Mouse (Mus musculus) neural tube, embryonic 12.5 days (tissue): ENCODE data around the gene 5330417C22Rik. TPM values are rescaled to one million over a fixed set of nuclear protein-coding genes. Genes with fewer than 3 reads are reported as not detected.

Experiments used
- microRNA-seq: library from miRNA; unstranded; fragments of <30 nt; microRNA quantifications from one replicate; pipeline ENCODE4, GENCODE M21; 2017
- polyA plus RNA-seq: library from polyadenylated mRNA; unstranded; fragments of >200 nt; fragmentation: Nextera tagmentation; extraction: Ambion mirVana; gene quantifications from 2 replicates; pipeline ENCODE4 v1.2.1, GENCODE M21; 2016

5330417C22Rik gene
- polyA plus RNA-seq, 1 experiment from 2014 or later, result 4.6 TPM

Small RNA genes within 50 kb of the gene (microRNA-seq; reads per million reads assigned to microRNA genes)
- gene Gm22860, result not detected

Other genes with a start within 250 kb of the 5330417C22Rik start
- 0.25 and 0.26 TPM in 2 replicates for gene Mybphl, start 171.6 kb downstream of the 5330417C22Rik start, polyA plus RNA-seq
- gene Psrc1, start 152.7 kb downstream of the 5330417C22Rik start, polyA plus RNA-seq, result 35.7 and 37.1 TPM in 2 replicates
- gene Celsr2, start 121.0 kb downstream of the 5330417C22Rik start, polyA plus RNA-seq, result 71.4 and 71.5 TPM in 2 replicates
- gene Sars, start 91.3 kb downstream of the 5330417C22Rik start, polyA plus RNA-seq, result 212 and 213 TPM in 2 replicates
- gene 1700013F07Rik, start 2.4 kb downstream of the 5330417C22Rik start, polyA plus RNA-seq, result 0.32 TPM in 1 of 2 replicates, not detected in the other
- 55.3 and 56.7 TPM in 2 replicates for gene Tmem167b, start 25.9 kb upstream of the 5330417C22Rik start, polyA plus RNA-seq
- gene Taf13, start 35.2 kb upstream of the 5330417C22Rik start, polyA plus RNA-seq, result 72.6 and 77.8 TPM in 2 replicates
- gene Wdr47, start 54.7 kb upstream of the 5330417C22Rik start, polyA plus RNA-seq, result 66.6 and 72.1 TPM in 2 replicates
- 46.9 and 48.8 TPM in 2 replicates for gene Clcc1, start 117.4 kb upstream of the 5330417C22Rik start, polyA plus RNA-seq
- 83.7 and 83.9 TPM in 2 replicates for gene Gpsm2, start 185.8 kb upstream of the 5330417C22Rik start, polyA plus RNA-seq
- 0.08 and 0.09 TPM in 2 replicates for gene Aknad1, start 203.1 kb upstream of the 5330417C22Rik start, polyA plus RNA-seq